Mouse (Mus musculus) CH12.LX (cell line): ENCODE data around the gene Ccdc171. TPM values are rescaled to one million over a fixed set of nuclear protein-coding genes. Genes with fewer than 3 reads are reported as not detected.

Source experiments
- DNase-seq: peaks from one replicate; pipeline ENCODE4 v3.0.0-alpha.2; 2013; ENCODE audit errors: extremely low read depth
- H3K27ac ChIP-seq: 2 replicates; pipeline ENCODE4 v1.5.1; 2012; ENCODE audit warnings: low read depth, mild to moderate bottlenecking, control low read depth, moderate library complexity; ENCODE audit not compliant: insufficient read depth
- H3K27me3 ChIP-seq: replicated peaks from 2 replicates; pipeline ENCODE3; 2012; ENCODE audit warnings: inconsistent platforms
- H3K36me3 ChIP-seq, 2 experiments: replicated peaks in 1 of 2; 2 replicates each; pipeline versions ENCODE3 to v1.6.1; 2012; ENCODE audit warnings: inconsistent platforms in 1 of 2, low read length in 1 of 2, mild to moderate bottlenecking in 1 of 2, mixed read lengths in 1 of 2, moderate library complexity in 1 of 2; ENCODE audit not compliant: control insufficient read depth in 1 of 2, insufficient read depth in 1 of 2
- H3K4me1 ChIP-seq, 2 experiments: 2 replicates each; pipeline ENCODE4 v1.6.1; 2012; ENCODE audit warnings: inconsistent platforms in 1 of 2, moderate library complexity in 1 of 2; ENCODE audit not compliant: insufficient read depth in 2 of 2, control insufficient read depth in 1 of 2
- H3K4me2 ChIP-seq: 2 replicates; pipeline ENCODE4 v1.6.1; 2012; ENCODE audit warnings: low read depth, mild to moderate bottlenecking, control low read depth; ENCODE audit not compliant: poor library complexity, insufficient read depth, severe bottlenecking
- H3K4me3 ChIP-seq, 3 experiments: fragments of 150-350 bp in 1 of 3; sonication (generic) in 1 of 3; replicated peaks in 1 of 3; 2 replicates each; pipeline versions ENCODE3 to v1.5.1; 2011 to 2012; ENCODE audit warnings: low read depth in 2 of 3, low read length in 2 of 3, mild to moderate bottlenecking in 2 of 3, moderate library complexity in 2 of 3, control low read depth in 1 of 3, improper control_type of control experiment in 1 of 3, inconsistent platforms in 1 of 3, mixed read lengths in 1 of 3; ENCODE audit not compliant: poor library complexity in 1 of 3
- H3K79me2 ChIP-seq: replicated peaks from 2 replicates; pipeline ENCODE4 v1.6.1; 2012; ENCODE audit warnings: mild to moderate bottlenecking, moderate library complexity; ENCODE audit not compliant: control insufficient read depth, poor library complexity, insufficient read depth, severe bottlenecking; ENCODE audit errors: extremely low read depth
- H3K9ac ChIP-seq: 2 replicates; pipeline ENCODE4 v1.6.1; 2012; ENCODE audit warnings: low read depth, mild to moderate bottlenecking, control low read depth, moderate library complexity; ENCODE audit not compliant: insufficient read depth
- H3K9me3 ChIP-seq: replicated peaks from 2 replicates; pipeline ENCODE3; 2012; ENCODE audit warnings: low read length, inconsistent platforms, mixed read lengths
- CHD2 ChIP-seq: IDR thresholded peaks from 2 replicates; pipeline ENCODE4 v1.6.1; 2011; ENCODE audit warnings: low read length, improper control_type of control experiment
- CTCF ChIP-seq, 2 experiments: IDR thresholded peaks in 1 of 2; conservative IDR thresholded peaks in 1 of 2; 2 replicates each; pipeline ENCODE4 v1.5.1; 2011 to 2012; ENCODE audit warnings: low read depth in 2 of 2, low read length in 2 of 2, improper control_type of control experiment in 1 of 2, inconsistent platforms in 1 of 2, mild to moderate bottlenecking in 1 of 2, moderate library complexity in 1 of 2
- E2F4 ChIP-seq: IDR thresholded peaks from 2 replicates; pipeline ENCODE4 v1.6.1; 2011; ENCODE audit warnings: low read depth, low read length, improper control_type of control experiment; ENCODE audit not compliant: insufficient replicate concordance
- GABPA ChIP-seq: IDR thresholded peaks from 2 replicates; pipeline ENCODE4 v1.6.1; 2012; ENCODE audit warnings: low read depth, low read length, improper control_type of control experiment, inconsistent platforms; ENCODE audit not compliant: insufficient replicate concordance
- IRF4 ChIP-seq: IDR thresholded peaks from 2 replicates; pipeline ENCODE4 v1.6.1; 2014; ENCODE audit warnings: low read depth, mild to moderate bottlenecking, inconsistent platforms, low read length, improper control_type of control experiment
- JUN ChIP-seq: IDR thresholded peaks from 2 replicates; pipeline ENCODE4 v1.6.1; 2011; ENCODE audit warnings: low read depth, mild to moderate bottlenecking, low read length, improper control_type of control experiment, moderate library complexity; ENCODE audit not compliant: insufficient read depth
- KAT2A ChIP-seq: IDR thresholded peaks from 2 replicates; pipeline ENCODE4 v1.6.1; 2012; ENCODE audit warnings: low read length, improper control_type of control experiment, inconsistent platforms; ENCODE audit not compliant: insufficient replicate concordance
- MAX ChIP-seq: IDR thresholded peaks from 2 replicates; pipeline ENCODE4 v1.6.1; 2011; ENCODE audit warnings: low read length, improper control_type of control experiment
- NRF1 ChIP-seq: IDR thresholded peaks from 2 replicates; pipeline ENCODE4 v1.6.1; 2014; ENCODE audit warnings: low read depth, mild to moderate bottlenecking, inconsistent platforms, low read length, improper control_type of control experiment, moderate library complexity
- PAX5 ChIP-seq: IDR thresholded peaks from 2 replicates; pipeline ENCODE4 v1.6.1; 2012; ENCODE audit warnings: low read length, inconsistent platforms, mixed read lengths
- RAD21 ChIP-seq: IDR thresholded peaks from 2 replicates; pipeline ENCODE4 v1.6.1; 2011; ENCODE audit warnings: low read depth, mild to moderate bottlenecking, low read length, improper control_type of control experiment, moderate library complexity
- RCOR1 ChIP-seq: conservative IDR thresholded peaks from 2 replicates; pipeline ENCODE4 v1.6.1; 2012; ENCODE audit warnings: low read depth, mild to moderate bottlenecking, inconsistent platforms, low read length, improper control_type of control experiment
- SMC3 ChIP-seq: IDR thresholded peaks from 2 replicates; pipeline ENCODE4 v1.6.1; 2011; ENCODE audit warnings: low read depth, low read length, improper control_type of control experiment
- TCF12 ChIP-seq: IDR thresholded peaks from 2 replicates; pipeline ENCODE4 v1.6.1; 2014; ENCODE audit warnings: low read depth, mild to moderate bottlenecking, inconsistent platforms, low read length, improper control_type of control experiment
- USF2 ChIP-seq: conservative IDR thresholded peaks from 2 replicates; pipeline ENCODE4 v1.6.1; 2011; ENCODE audit warnings: low read depth, low read length, improper control_type of control experiment
- dilution Hi-C: fragments of 300-500 bp; cut with MboI; formaldehyde crosslinking; loops from 2 replicates; pipeline ENCODE4 v1.14.3; 2020; ENCODE audit warnings: low sequenced_read_pairs; ENCODE audit not compliant: extremely low pct_unique_long_range_greater_than_20kb, extremely low pct_ligation_motif_present
- in situ Hi-C: fragments of 300-500 bp; cut with MboI; formaldehyde crosslinking; loops from 3 replicates; pipeline ENCODE4 v1.14.3; 2019; ENCODE audit warnings: low sequenced_read_pairs, low pct_ligation_motif_present, low pct_unique_long_range_greater_than_20kb, mixed read lengths
- polyA plus RNA-seq: library from polyadenylated mRNA; unstranded; fragments of >175 nt; gene quantifications from 2 replicates; pipeline ENCODE4 v1.2.1, GENCODE M21; 2012; ENCODE audit warnings: low read depth; ENCODE audit not compliant: insufficient read length
- total RNA-seq, 2 experiments: library from RNA; depleted of rRNA; stranded (reverse); fragments of 300-350 nt in 1 of 2; fragments of >200 nt in 1 of 2; gene quantifications; 2 replicates each; pipeline ENCODE4 v1.2.3; 2012 to 2014

The Ccdc171 gene
- total and polyA plus RNA-seq, 3 experiments = 0.93 to 2.2 (median 1.5) TPM

DNA sequence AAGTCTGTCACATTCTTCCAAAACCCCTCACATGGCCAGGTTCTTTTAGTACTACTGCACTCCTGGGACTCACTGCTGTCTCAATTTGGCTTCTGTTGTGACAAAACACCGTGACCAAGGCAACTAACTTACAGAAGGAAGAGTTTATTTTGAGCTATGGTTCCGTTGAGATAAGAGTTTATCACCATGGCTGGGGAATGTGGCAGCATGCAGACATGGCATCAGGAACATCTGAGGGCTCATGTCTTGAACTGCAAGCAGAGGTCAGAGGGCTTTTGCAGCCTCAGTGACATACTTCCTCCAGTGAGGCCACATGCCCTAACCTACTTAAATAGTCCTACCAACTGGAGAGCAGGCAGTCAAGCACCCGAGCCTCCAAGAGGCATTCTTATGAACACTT is 51.0 kb downstream of the Ccdc171 start:
- H3K27ac ChIP-seq = no peak overlapping the region

DNA sequence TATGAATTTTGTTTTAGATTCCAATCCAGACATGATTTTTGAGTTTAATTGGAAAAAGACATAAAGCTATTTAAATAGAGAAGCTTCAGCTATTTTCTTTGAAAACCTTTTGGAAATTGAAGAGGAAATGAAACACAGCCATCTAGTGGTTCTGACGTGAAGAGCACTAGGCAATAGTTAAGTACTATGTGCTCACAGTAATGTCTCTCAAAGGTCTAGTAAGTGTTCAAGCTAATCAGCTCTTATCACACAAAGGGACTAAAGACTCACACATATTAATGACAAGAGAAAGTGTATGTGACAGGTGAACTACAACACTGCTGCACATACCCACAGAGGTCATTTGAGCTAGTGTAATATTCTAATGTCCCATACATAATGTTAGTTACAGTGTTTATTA is 54.8 kb downstream of the Ccdc171 start:
- in situ Hi-C loops = no loop called here

More for the DNA sequence above, 51.0 kb downstream of the Ccdc171 start:
- Histone ChIP-seq H3K79me2 (no peaks in the 10 kb centered on the region), H3K4me2 (no peak overlapping the region), H3K9me3 (peaks cover 4% of the 10 kb centered on the region), H3K4me1 (no peaks in the 10 kb centered on the region), H3K4me3 (no peak overlapping the region), H3K9ac (no peak overlapping the region), H3K27me3 (no peaks in the 10 kb centered on the region), H3K36me3 (no peaks in the 10 kb centered on the region)
- TF ChIP-seq GABPA = no peak
- no peak for TF ChIP-seq RCOR1
- TF ChIP-seq KAT2A = no peak
- TF ChIP-seq JUN = no peak
- no peak for TF ChIP-seq NRF1
- no peak for TF ChIP-seq IRF4
- TF ChIP-seq PAX5 = no peak
- dilution Hi-C loops = no loop called here
- in situ Hi-C loops = no loop called here
- DNase-seq = no peak

DNA sequence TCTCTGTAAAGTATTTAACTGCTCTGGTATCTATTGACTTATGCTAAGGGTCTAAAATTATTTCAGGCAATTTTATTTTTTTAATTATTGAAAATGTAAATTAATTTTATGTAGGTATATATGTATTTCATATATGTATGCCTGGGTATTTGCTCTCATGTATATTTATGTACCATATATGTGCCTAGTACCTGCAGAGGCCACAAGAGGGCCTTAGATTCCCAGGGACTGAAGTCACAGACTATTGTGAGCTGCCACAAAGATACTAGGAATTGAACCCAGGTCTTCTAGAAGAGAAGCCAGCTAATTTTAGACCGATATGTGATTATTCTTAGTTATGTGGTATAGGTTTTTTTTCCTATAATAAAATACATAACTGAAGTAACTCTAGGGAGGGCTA is 62.2 kb downstream of the Ccdc171 start:
- Histone ChIP-seq H3K27me3 (no peaks in the 10 kb centered on the region), H3K9ac (no peak overlapping the region), H3K4me3 (no peak overlapping the region), H3K4me1 (no peaks in the 10 kb centered on the region), H3K4me2 (no peak overlapping the region), H3K27ac (no peak overlapping the region), H3K79me2 (no peaks in the 10 kb centered on the region), H3K9me3 (no peaks in the 10 kb centered on the region), H3K36me3 (no peaks in the 10 kb centered on the region)
- TF ChIP-seq USF2 (no peak), GABPA (no peak), E2F4 (no peak), CTCF (conservative IDR thresholded peaks at IDR 0.05 in 1 of 2, IDR thresholded peaks at IDR 0.05 in 1 of 2; ENCODE audit: low read depth in 2 of 2, low read length in 2 of 2) (peak in 1 of 2 experiments; percentile 16; a peak in 2 of 4 replicates), CHD2 (no peak), MAX (no peak)
- DNase-seq = no peak
- dilution Hi-C loops = no loop called here
- in situ Hi-C loops = no loop called here

More for the DNA sequence above, 54.8 kb downstream of the Ccdc171 start:
- Histone ChIP-seq H3K27ac (no peak overlapping the region), H3K9me3 (no peaks in the 10 kb centered on the region), H3K4me1 (no peaks in the 10 kb centered on the region), H3K36me3 (no peaks in the 10 kb centered on the region), H3K27me3 (no peaks in the 10 kb centered on the region), H3K79me2 (no peaks in the 10 kb centered on the region), H3K4me2 (no peak overlapping the region), H3K9ac (no peak overlapping the region), H3K4me3 (no peak overlapping the region)
- DNase-seq = peak; percentile 17
- TF ChIP-seq CTCF (conservative IDR thresholded peaks at IDR 0.05 in 1 of 2, IDR thresholded peaks at IDR 0.05 in 1 of 2; ENCODE audit: low read depth in 2 of 2, low read length in 2 of 2) (peak in 1 of 2 experiments; percentile 64; a peak in 2 of 4 replicates), SMC3 (peak; percentile 19; the same call in 1 of the 2 replicates), RAD21 (peak; percentile 67), PAX5 (no peak), TCF12 (no peak)
- dilution Hi-C loops = no loop called here
